Mouse (Mus musculus): Measurements from ENCODE around the gene Lce1d. TPM values are rescaled to one million over a fixed set of nuclear protein-coding genes. Genes with fewer than 3 reads are reported as not detected.

The Lce1d gene
- not detected in 2 replicates for total RNA-seq (2014; fragmentation: Nextera tagmentation)
- not detected in 2 replicates for total RNA-seq (2017)

DNA sequence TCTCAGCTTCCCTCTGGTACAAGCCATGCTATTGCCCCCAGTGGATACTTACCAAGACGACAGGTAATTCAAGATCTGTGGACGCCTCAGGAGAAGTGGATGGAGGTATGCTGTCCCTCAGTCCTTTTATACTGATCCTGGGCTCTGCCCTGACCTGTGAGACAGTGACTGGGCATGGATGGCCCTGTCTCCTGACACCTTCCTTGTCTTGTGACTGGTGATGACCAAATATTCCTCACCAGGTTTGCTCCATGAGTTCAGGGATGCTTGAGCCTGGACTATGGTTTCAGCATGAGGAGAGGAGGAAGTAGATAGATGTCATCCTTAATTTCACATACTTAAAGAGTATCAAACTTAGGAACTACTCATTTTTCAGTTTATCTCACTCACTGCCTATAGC is at the start of gene Lce1d:
Lce1d (minus strand) TSS at position 101 of the 400 bp plus-strand sequence.
- no peak for ATAC-seq (replicated peaks; ENCODE audit: low FRiP score, low TSS enrichment, poor library complexity, severe bottlenecking)

DNA sequence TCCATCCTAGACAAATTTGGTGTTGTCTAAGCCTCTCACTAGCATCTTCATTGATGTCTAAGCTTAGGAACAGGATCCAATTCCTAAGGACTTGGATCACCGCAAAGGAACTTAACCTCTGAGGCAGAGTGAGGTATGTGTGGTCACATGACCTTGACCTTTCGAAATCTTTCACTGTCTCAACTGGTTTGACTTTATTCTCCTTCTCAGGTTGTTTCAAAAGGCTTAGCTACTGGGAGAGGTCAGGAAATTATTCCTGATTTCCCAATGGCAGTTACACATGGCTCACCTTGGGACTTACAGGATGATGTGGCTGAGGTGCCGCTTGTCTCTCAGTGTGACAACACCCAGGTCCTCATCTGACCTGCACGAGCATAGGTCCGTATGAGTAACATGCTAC is 35.6 kb upstream of the Lce1d start:
- no peak for ATAC-seq (replicated peaks; ENCODE audit: low FRiP score, low TSS enrichment, poor library complexity, severe bottlenecking)

DNA sequence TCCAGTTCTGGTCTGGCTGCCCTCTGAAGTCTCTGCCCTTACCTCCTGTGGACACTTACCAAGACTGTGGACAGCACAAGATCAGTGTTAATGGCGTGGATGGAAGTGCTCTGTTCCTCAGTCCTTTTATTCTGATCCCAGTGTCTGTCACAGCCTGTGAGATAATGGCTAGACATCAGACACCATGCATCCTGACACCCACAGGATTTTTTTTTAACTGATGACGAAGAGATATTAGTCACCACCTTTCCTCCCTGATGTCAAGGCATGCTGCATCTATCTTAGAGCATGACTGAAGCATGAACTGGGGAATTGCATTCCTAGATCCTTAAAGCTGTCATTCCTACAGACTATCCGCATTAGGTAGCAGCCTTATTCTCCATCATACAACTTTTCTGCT is 33.2 kb upstream of the Lce1d start, which contains the start of gene Lce1f:
Lce1f (minus strand) TSS at position 101 of the 400 bp plus-strand sequence.
- no peak for ATAC-seq (replicated peaks; ENCODE audit: low FRiP score, low TSS enrichment, poor library complexity, severe bottlenecking)

DNA sequence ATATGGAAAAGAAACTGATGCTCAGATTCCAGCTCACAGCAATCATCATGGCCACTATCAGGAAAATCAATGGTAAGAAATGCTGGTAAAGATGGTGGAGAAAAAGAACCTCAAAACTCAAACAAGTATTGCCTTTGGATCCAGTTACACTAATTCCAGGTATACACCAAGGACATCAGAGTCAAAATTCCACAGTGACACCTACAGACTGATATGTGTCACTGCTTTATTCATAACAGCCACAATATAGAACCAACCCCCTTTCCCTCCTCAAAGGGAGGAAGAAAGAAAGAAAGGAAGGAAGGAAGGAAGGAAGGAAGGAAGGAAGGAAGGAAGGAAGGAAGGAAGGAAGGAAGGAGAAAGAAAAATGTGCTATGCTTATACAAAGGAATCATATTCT is 28.1 kb upstream of the Lce1d start:
- no peak for ATAC-seq (replicated peaks; ENCODE audit: low FRiP score, low TSS enrichment, poor library complexity, severe bottlenecking)

DNA sequence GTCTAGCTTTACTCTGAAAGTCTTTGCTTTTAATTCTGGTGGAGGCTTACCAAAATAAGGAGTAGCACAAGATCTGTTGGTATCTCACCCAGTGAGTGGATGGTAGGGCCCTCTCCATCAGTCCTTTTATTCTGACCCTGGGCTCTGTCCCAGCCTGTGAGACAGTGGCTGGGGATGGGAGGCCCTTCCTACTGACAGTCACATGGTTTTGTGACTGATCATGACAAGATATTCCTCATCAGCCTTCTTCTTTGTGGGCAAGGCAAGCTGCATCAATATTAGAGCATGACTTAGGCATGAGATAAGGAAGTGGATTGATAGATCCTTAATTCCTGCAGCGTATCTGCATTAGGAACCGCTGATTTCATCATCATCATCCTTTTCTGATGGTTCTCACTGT is 22.0 kb upstream of the Lce1d start, which contains the start of gene Lce1e:
Lce1e (minus strand) TSS at position 101 of the 400 bp plus-strand sequence.
- no peak for ATAC-seq (replicated peaks; ENCODE audit: low FRiP score, low TSS enrichment, poor library complexity, severe bottlenecking)

DNA sequence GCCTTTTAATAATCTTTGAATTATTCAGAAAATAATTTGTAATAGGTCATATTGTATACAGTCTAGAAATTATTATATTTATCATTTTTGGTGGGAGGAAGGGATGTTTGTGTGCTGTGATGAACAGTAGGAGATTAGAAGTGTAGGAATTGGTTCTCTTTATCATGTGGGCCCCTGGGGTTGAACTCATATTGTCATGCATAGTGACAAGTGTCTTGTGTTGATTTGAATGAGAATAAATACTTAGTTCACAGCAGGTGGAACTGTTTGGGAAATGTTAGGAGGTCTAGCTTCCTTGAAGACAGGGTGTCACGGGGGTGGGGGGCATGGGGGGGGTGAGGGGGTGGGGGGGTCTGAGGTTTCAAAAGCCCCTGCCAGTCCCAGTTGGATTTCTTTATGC is 7.6 kb upstream of the Lce1d start:
- no peak for ATAC-seq (replicated peaks; ENCODE audit: low FRiP score, low TSS enrichment, poor library complexity, severe bottlenecking)

DNA sequence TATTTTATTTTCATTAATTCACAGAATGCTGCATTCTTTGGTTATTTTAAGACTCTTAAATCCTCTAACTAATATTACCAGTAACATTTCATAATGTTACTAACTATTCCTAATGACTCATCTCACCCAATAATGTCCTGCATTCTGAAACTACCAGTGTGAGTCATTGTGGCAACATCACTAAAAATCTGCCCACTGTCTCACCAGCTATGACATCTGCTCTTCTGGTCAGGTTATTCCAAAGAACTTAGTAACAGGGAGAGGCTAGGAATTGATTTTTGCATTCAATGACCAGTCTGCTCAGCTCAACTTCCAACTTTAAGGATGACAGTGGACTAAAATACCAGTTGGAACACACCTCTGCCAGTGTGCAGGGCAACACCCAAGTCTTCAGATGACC is 4.7 kb upstream of the Lce1d start:
- ATAC-seq (replicated peaks; ENCODE audit: low FRiP score, low TSS enrichment, poor library complexity, severe bottlenecking), result no peak

DNA sequence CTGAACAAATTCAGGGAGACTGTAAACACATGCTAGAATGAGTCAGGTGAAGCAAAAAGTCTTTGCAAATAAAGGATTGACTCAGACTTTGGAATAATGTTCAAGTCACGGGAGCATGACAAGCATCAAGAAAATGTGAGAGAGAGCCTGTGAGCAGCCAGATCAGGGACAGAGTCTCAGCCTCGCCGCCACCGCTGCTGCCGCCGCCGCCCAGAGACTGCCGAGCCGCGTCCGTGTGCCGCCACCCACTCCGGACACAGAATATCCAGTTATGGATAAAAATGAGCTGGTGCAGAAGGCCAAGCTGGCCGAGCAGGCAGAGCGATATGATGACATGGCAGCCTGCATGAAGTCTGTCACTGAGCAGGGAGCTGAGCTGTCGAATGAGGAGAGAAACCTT is 2.1 kb upstream of the Lce1d start:
- peak; percentile 63; the same call in 1 of the 2 replicates for ATAC-seq (replicated peaks; ENCODE audit: low FRiP score, low TSS enrichment, poor library complexity, severe bottlenecking)

DNA sequence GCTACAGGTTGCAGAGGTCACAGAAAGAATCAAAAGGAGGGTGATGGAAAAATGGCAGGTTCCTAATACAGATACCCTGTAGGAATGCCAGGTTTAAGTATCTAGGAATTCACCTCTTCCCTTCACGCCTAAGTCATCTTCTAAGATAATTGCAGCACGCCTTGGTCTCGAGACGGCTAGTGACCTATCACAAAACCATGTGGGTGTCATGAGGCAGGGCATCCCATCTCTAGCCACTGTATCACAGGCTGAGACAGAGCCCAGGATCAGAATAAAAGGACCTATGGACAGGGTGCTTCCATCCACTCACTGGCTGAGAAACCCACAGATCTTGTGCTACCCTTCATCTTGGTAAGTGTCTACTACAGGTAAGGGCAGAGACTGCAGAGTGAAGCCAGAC is 8.1 kb downstream of the Lce1d start, which contains the start of gene Lce1c:
Lce1c (plus strand) TSS at position 301 of the 400 bp plus-strand sequence.
- ATAC-seq (replicated peaks; ENCODE audit: low FRiP score, low TSS enrichment, poor library complexity, severe bottlenecking), result no peak

DNA sequence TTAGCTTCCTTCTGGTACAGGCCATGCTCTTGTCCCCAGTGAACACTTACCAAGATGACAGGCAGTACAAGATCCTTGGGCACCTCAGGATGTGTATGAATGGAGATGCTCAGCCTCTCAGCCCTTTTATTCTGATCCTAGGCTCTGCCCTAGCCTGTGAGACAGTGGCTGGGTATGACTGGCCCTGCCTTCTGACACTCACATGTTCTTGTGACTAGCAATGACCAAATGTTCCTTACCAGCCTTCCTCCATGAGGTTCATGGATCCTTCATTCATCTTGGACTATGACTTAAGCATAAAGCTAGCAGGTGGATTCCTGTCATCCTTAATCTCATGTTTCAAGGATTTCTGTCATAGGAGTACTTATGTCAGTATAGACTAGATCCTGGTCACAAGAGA is 16.8 kb downstream of the Lce1d start, which contains the start of gene Lce1a2:
Lce1a2 (minus strand) TSS at position 101 of the 400 bp plus-strand sequence.
- no peak for ATAC-seq (replicated peaks; ENCODE audit: low FRiP score, low TSS enrichment, poor library complexity, severe bottlenecking)

DNA sequence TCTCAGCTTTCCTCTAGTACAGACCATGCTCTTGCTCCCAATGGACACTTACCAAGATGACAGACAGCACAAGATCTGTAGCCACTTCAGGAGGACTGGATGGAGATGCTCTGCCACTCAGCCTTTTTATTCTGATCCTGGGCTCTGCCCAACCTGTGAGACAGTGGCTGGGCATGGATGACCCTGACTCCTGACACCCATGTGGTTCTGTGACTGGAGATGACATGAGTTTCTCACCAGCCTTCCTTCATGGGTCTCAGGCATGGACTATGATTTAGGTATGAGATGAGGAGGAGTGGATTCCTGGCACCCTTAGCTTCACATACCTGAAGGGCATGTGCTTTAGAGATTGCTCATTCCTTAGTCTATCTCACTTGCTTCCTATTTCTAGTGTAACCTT is 30.2 kb downstream of the Lce1d start, which contains the start of gene Lce1b:
Lce1b (minus strand) TSS at position 101 of the 400 bp plus-strand sequence.
- no peak for ATAC-seq (replicated peaks; ENCODE audit: low FRiP score, low TSS enrichment, poor library complexity, severe bottlenecking)

DNA sequence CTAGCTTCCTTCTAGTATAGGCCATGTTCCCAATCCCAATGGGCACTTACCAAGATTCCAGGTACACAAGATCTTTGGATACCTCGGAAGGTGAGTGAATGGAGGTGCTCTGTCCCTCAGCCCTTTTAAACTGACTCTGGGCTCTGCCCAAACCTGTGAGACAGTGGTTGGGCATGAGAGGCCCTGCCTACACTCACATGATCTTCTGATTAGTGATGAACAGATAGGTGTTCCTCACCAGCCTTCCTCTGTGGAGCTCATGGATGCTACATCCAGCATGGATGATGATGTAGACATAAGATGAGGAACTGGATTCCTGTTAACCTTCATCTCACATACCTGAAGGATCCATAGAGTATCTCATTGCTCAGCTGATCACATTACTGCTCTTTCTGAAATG is 38.8 kb downstream of the Lce1d start, which contains the start of gene Lce1a1:
Lce1a1 (minus strand) TSS at position 101 of the 400 bp plus-strand sequence.
- no peak for ATAC-seq (replicated peaks; ENCODE audit: low FRiP score, low TSS enrichment, poor library complexity, severe bottlenecking)

DNA sequence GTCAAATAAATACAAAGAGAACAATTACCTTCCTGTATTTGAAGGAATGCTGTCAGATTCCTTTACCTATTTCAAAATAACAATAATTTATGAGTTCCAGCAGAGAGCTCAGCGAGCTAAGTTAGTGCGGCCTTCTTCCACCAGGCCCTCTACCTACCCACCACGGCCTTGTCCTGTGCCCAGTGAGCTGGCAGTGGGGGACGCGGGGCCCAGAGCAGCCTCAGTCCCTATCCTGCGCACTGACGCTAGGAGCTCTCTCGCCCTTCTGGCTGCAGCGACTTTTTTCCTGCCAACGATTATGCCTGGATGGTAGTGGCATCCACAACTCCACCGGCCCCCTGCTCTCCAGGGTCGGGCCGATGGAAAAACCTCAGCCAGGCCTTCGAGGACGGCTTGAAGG is 47.2 kb downstream of the Lce1d start:
- no peak for ATAC-seq (replicated peaks; ENCODE audit: low FRiP score, low TSS enrichment, poor library complexity, severe bottlenecking)

DNA sequence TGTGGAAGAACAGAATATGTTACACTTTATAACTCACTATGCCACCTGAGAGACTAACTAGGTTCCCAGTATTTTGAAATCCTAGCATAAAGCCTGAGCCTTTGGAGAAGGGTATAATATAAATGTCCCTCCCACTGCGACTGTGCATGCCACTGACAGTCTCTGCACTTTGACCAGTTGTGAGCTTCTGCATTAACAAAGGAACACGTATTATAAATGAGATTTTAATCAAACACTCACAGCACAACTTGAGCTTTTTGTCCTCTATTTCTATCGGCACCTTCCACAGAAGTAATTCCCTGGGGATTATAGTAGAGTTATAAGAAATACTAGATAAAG is 48.4 kb downstream of the Lce1d start:
- ATAC-seq (replicated peaks; ENCODE audit: low FRiP score, low TSS enrichment, poor library complexity, severe bottlenecking), result no peak

DNA sequence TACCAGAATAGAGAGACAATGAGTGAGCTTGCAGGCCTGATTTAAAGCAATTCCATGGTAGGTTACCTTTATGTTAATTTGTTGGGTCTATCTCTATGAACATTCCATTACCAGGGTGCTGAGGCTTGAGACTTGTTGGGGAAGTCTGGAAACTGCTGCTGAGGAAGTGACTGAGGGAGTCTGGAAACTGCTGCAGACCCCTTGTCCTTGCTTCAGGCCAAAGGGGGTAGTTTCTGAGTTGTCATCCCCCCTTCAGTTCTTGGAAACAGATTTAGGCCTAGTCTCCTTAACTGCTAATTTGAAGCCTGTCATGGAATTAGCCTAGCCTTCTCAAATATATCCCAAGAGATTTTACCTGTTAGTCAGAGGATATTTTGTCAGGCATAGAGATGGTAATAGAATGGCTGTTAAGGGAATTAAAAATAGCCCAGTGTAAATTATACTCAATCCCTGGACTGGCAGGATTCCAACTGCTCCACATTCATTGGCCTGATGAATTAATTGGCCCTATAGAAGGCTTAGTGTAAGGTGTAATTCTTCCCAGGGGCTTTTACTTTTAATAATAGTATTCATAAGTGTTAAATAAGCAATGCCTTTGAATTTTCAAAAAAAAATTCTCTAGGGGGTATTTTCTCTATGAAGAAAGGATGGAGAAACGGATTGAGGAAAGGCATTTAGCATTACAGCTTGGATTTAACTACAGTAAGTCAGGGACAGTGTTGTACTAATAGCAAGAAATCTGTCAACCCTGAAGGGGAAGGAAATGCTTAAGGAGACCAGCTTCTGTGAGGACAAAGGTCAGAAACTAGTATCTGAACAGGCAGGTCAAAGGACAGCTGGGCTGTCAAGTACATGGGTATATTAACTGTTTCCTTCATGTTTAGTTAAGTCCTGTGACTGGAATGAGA is 49.0 kb downstream of the Lce1d start:
- no peak for ATAC-seq (replicated peaks; ENCODE audit: low FRiP score, low TSS enrichment, poor library complexity, severe bottlenecking)

Other genes with a start within 250 kb of the Lce1d start
- gene Sprr1b, start 248.4 kb downstream of the Lce1d start, total RNA-seq (2014; fragmentation: Nextera tagmentation), result not detected in 2 replicates
- not detected in 2 replicates for gene Sprr1b, start 248.4 kb downstream of the Lce1d start, total RNA-seq (2017)
- not detected in 2 replicates for gene Sprr3, start 228.5 kb downstream of the Lce1d start, total RNA-seq (2014; fragmentation: Nextera tagmentation)
- gene Sprr3, start 228.5 kb downstream of the Lce1d start, total RNA-seq (2017), result not detected in 2 replicates
- not detected in 2 replicates for gene Sprr1a, start 201.3 kb downstream of the Lce1d start, total RNA-seq (2014; fragmentation: Nextera tagmentation)
- not detected in 2 replicates for gene Sprr1a, start 201.3 kb downstream of the Lce1d start, total RNA-seq (2017)
- gene Sprr4, start 186.7 kb downstream of the Lce1d start, total RNA-seq (2014; fragmentation: Nextera tagmentation), result not detected in 2 replicates
- not detected in 2 replicates for gene Sprr4, start 186.7 kb downstream of the Lce1d start, total RNA-seq (2017)
- gene 2310046K23Rik, start 152.7 kb downstream of the Lce1d start, total RNA-seq (2014; fragmentation: Nextera tagmentation), result not detected in 2 replicates
- gene 2310046K23Rik, start 152.7 kb downstream of the Lce1d start, total RNA-seq (2017), result not detected in 2 replicates
- not detected in 2 replicates for gene Ivl, start 113.5 kb downstream of the Lce1d start, total RNA-seq (2014; fragmentation: Nextera tagmentation)
- not detected in 2 replicates for gene Ivl, start 113.5 kb downstream of the Lce1d start, total RNA-seq (2017)
- not detected in 2 replicates for gene Smcp, start 98.2 kb downstream of the Lce1d start, total RNA-seq (2014; fragmentation: Nextera tagmentation)
- gene Smcp, start 98.2 kb downstream of the Lce1d start, total RNA-seq (2017), result not detected in 2 replicates
- gene 2210017I01Rik, start 79.7 kb downstream of the Lce1d start, total RNA-seq (2014; fragmentation: Nextera tagmentation), result not detected in 2 replicates
- not detected in 2 replicates for gene 2210017I01Rik, start 79.7 kb downstream of the Lce1d start, total RNA-seq (2017)
- not detected in 2 replicates for gene Lce6a, start 65.5 kb downstream of the Lce1d start, total RNA-seq (2014; fragmentation: Nextera tagmentation)
- not detected in 2 replicates for gene Lce6a, start 65.5 kb downstream of the Lce1d start, total RNA-seq (2017)
- gene Lce1a1, start 38.9 kb downstream of the Lce1d start, total RNA-seq (2014; fragmentation: Nextera tagmentation), result not detected in 2 replicates
- not detected in 2 replicates for gene Lce1a1, start 38.9 kb downstream of the Lce1d start, total RNA-seq (2017)
- not detected in 2 replicates for gene Lce1b, start 30.3 kb downstream of the Lce1d start, total RNA-seq (2014; fragmentation: Nextera tagmentation)
- not detected in 2 replicates for gene Lce1b, start 30.3 kb downstream of the Lce1d start, total RNA-seq (2017)
- gene Lce1a2, start 16.9 kb downstream of the Lce1d start, total RNA-seq (2014; fragmentation: Nextera tagmentation), result not detected in 2 replicates
- not detected in 2 replicates for gene Lce1a2, start 16.9 kb downstream of the Lce1d start, total RNA-seq (2017)
- gene Lce1c, start 8.0 kb downstream of the Lce1d start, total RNA-seq (2014; fragmentation: Nextera tagmentation), result not detected in 2 replicates
- not detected in 2 replicates for gene Lce1c, start 8.0 kb downstream of the Lce1d start, total RNA-seq (2017)
- gene Lce1e, start 21.9 kb upstream of the Lce1d start, total RNA-seq (2014; fragmentation: Nextera tagmentation), result not detected in 2 replicates
- gene Lce1e, start 21.9 kb upstream of the Lce1d start, total RNA-seq (2017), result not detected in 2 replicates
- gene Lce1f, start 33.1 kb upstream of the Lce1d start, total RNA-seq (2014; fragmentation: Nextera tagmentation), result not detected in 2 replicates
- gene Lce1f, start 33.1 kb upstream of the Lce1d start, total RNA-seq (2017), result not detected in 2 replicates
- not detected in 2 replicates for gene Gm38119, start 51.9 kb upstream of the Lce1d start, total RNA-seq (2014; fragmentation: Nextera tagmentation)
- not detected in 2 replicates for gene Gm38119, start 51.9 kb upstream of the Lce1d start, total RNA-seq (2017)
- not detected in 2 replicates for gene Lce1g, start 65.1 kb upstream of the Lce1d start, total RNA-seq (2014; fragmentation: Nextera tagmentation)
- gene Lce1g, start 65.1 kb upstream of the Lce1d start, total RNA-seq (2017), result not detected in 2 replicates
- not detected in 2 replicates for gene Lce1h, start 77.9 kb upstream of the Lce1d start, total RNA-seq (2014; fragmentation: Nextera tagmentation)
- gene Lce1h, start 77.9 kb upstream of the Lce1d start, total RNA-seq (2017), result not detected in 2 replicates
- not detected in 2 replicates for gene Lce1i, start 91.7 kb upstream of the Lce1d start, total RNA-seq (2014; fragmentation: Nextera tagmentation)
- gene Lce1i, start 91.7 kb upstream of the Lce1d start, total RNA-seq (2017), result not detected in 2 replicates
- gene Lce1j, start 103.3 kb upstream of the Lce1d start, total RNA-seq (2014; fragmentation: Nextera tagmentation), result not detected in 2 replicates
- not detected in 2 replicates for gene Lce1j, start 103.3 kb upstream of the Lce1d start, total RNA-seq (2017)
- gene Lce1k, start 120.7 kb upstream of the Lce1d start, total RNA-seq (2014; fragmentation: Nextera tagmentation), result not detected in 2 replicates
- gene Lce1k, start 120.7 kb upstream of the Lce1d start, total RNA-seq (2017), result not detected in 2 replicates
- not detected in 2 replicates for gene Kprp, start 140.0 kb upstream of the Lce1d start, total RNA-seq (2014; fragmentation: Nextera tagmentation)
- not detected in 2 replicates for gene Kprp, start 140.0 kb upstream of the Lce1d start, total RNA-seq (2017)
- gene Lce1l, start 164.1 kb upstream of the Lce1d start, total RNA-seq (2014; fragmentation: Nextera tagmentation), result not detected in 2 replicates
- gene Lce1l, start 164.1 kb upstream of the Lce1d start, total RNA-seq (2017), result not detected in 2 replicates
- gene 2310050C09Rik, start 183.0 kb upstream of the Lce1d start, total RNA-seq (2014; fragmentation: Nextera tagmentation), result not detected in 2 replicates
- gene 2310050C09Rik, start 183.0 kb upstream of the Lce1d start, total RNA-seq (2017), result not detected in 2 replicates
- not detected in 2 replicates for gene Lce3a, start 239.0 kb upstream of the Lce1d start, total RNA-seq (2014; fragmentation: Nextera tagmentation)
- gene Lce3a, start 239.0 kb upstream of the Lce1d start, total RNA-seq (2017), result not detected in 2 replicates
- not detected in 2 replicates for gene Lce3b, start 245.8 kb upstream of the Lce1d start, total RNA-seq (2014; fragmentation: Nextera tagmentation)
- not detected in 2 replicates for gene Lce3b, start 245.8 kb upstream of the Lce1d start, total RNA-seq (2017)